Mouse (Mus musculus) embryonic facial prominence, embryonic 12.5 days (tissue): Measurements from ENCODE around the gene Dnaaf2. TPM values are rescaled to one million over a fixed set of nuclear protein-coding genes. Genes with fewer than 3 reads are reported as not detected.
A peak's percentile ranks its signal among the peaks of the same experiment; 100 is the strongest.

ENCODE experiments used
- ATAC-seq: fragments of 200-750 bp; cut with Nextera tagmentation; 2 replicates; pipeline ENCODE4 v1.8.0; 2017; ENCODE audit not compliant: insufficient number of reproducible peaks, insufficient read depth, low FRiP score, low TSS enrichment
- H3K27ac ChIP-seq: fragments of 300-500 bp; sonication (generic); 2 replicates; pipeline ENCODE4 v1.5.1; 2016; ENCODE audit warnings: mild to moderate bottlenecking
- H3K27me3 ChIP-seq: fragments of 300-500 bp; sonication (generic); 2 replicates; pipeline ENCODE4 v1.6.1; 2016; ENCODE audit warnings: mild to moderate bottlenecking, moderate library complexity
- H3K36me3 ChIP-seq: fragments of 300-500 bp; sonication (generic); 2 replicates; pipeline ENCODE4 v1.6.1; 2016; ENCODE audit warnings: mild to moderate bottlenecking
- H3K4me1 ChIP-seq: fragments of 300-500 bp; sonication (generic); 2 replicates; pipeline ENCODE4 v1.6.1; 2016
- H3K4me2 ChIP-seq: fragments of 300-500 bp; sonication (generic); replicated peaks from 2 replicates; pipeline ENCODE4 v1.6.1; 2016; ENCODE audit warnings: mild to moderate bottlenecking, moderate library complexity
- H3K4me3 ChIP-seq: fragments of 300-500 bp; sonication (generic); 2 replicates; pipeline ENCODE4 v1.5.1; 2016; ENCODE audit warnings: mild to moderate bottlenecking
- H3K9ac ChIP-seq: fragments of 300-500 bp; sonication (generic); 2 replicates; pipeline ENCODE4 v1.6.1; 2016; ENCODE audit warnings: mild to moderate bottlenecking, moderate library complexity
- H3K9me3 ChIP-seq: fragments of 300-500 bp; sonication (generic); 2 replicates; pipeline ENCODE4 v1.6.1; 2016; ENCODE audit warnings: mild to moderate bottlenecking, moderate library complexity
- WGBS: fragments of 180-500 bp; shearing (Covaris S2); methylation state at CpG from one replicate; pipeline ENCODE4 v1.1.7; 2016; 5-methylcytosine and 5-hydroxymethylcytosine counted together
- polyA plus RNA-seq: library from polyadenylated mRNA; unstranded; fragments of >200 nt; fragmentation: Nextera tagmentation; extraction: Ambion mirVana; gene quantifications from 2 replicates; pipeline ENCODE4 v1.2.1, GENCODE M21; 2016

Gene Dnaaf2
- polyA plus RNA-seq: 14.6 and 15.0 TPM in 2 replicates

DNA sequence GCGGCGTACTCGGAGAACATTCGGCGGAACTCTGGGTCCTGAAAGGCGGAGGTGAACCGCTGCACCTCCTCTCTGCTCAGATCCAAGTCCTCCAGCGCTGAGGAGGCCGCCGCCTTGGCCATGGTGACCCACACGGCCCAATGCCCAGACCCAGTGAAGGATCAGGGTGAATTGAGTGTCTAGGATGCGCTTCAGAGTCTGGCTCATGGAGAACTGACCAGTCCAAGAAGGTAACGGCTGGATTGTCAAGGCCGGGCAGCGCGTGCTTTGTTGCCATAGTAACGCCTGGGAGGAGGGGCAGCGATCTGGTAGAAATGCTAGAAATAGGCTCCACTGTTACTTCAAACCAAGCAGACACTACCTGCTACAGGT lies at the start of gene Dnaaf2:
TSS of gene Dnaaf2 (minus strand) at position 266 of the 372 bp plus-strand sequence.
- peak; percentile 48; the same call in 1 of the 2 replicates for ATAC-seq
- Histone ChIP-seq H3K27me3 (no peaks in the 10 kb centered on the region), H3K4me3 (peak within 1 kb of the TSS; percentile 89), H3K9ac (peak within 1 kb of the TSS; percentile 85), H3K27ac (peak within 1 kb of the TSS; percentile 88), H3K9me3 (no peaks in the 10 kb centered on the region), H3K36me3 (peaks cover 22% of the 10 kb centered on the region), H3K4me2 (peak within 1 kb of the TSS; percentile 96), H3K4me1 (peaks cover 21% of the 10 kb centered on the region)
- under 1% methylated on average over 18 of the region's 18 CpGs for WGBS

- H3K4me3 ChIP-seq: peak overlapping the region; percentile 68
- peak overlapping the region; percentile 81 for H3K27ac ChIP-seq
- H3K27me3 ChIP-seq: no peaks in the 10 kb centered on the region
- ATAC-seq: peak; percentile 93
- peak overlapping the region; percentile 63 for H3K4me2 ChIP-seq
- H3K36me3 ChIP-seq: no peaks in the 10 kb centered on the region
- no peaks in the 10 kb centered on the region for H3K9me3 ChIP-seq
- H3K9ac ChIP-seq: peak overlapping the region; percentile 80
- under 1% methylated on average over 58 of the region's 64 CpGs for WGBS
- H3K4me1 ChIP-seq: peaks cover 8% of the 10 kb centered on the region; the same call in 1 of the 2 replicates
These were observed 43.7 kb upstream of the Dnaaf2 start for GRCm38 (mm10) chr12:69241771-69242431.

GRCm38 (mm10) chr12:69241405-69241770 lies 43.2 kb upstream of the Dnaaf2 start:
- Histone ChIP-seq H3K4me3 (peak overlapping the region; percentile 68), H3K27ac (peak overlapping the region; percentile 81), H3K9me3 (no peaks in the 10 kb centered on the region), H3K36me3 (no peaks in the 10 kb centered on the region), H3K9ac (peak overlapping the region; percentile 80), H3K4me2 (peak overlapping the region; percentile 63), H3K4me1 (peaks cover 8% of the 10 kb centered on the region; the same call in 1 of the 2 replicates), H3K27me3 (no peaks in the 10 kb centered on the region)
- ATAC-seq: 0 out of 2 replicates have a peak, but pooled peaks have one; percentile 31
- 0% methylated on average over 3 of the region's 3 CpGs for WGBS

DNA sequence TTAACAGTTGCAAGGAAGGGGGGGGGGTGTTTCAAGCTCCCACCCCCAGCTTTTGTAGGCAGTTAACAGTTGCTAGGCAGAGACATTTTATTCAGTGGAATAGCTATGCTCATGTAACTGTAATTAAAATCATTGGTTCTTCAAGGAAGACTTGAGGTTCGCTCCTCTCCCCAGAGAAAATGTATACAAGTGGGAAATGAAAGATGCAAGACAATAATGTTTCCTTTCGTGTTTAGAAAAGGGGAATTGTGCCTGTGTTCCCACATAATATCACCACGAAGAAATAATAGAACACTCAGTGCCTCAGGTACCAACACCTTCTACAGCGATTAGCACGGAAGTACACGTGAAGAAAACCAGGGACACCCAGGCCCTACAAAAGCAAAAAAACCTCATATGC lies 42.6 kb upstream of the Dnaaf2 start, which contains the start of gene Klhdc1:
TSS of gene Klhdc1 (plus strand) at position 301 of the 400 bp plus-strand sequence.
- peaks cover 8% of the 10 kb centered on the region; the same call in 1 of the 2 replicates for H3K4me1 ChIP-seq
- H3K9me3 ChIP-seq: no peaks in the 10 kb centered on the region
- H3K4me2 ChIP-seq: peak within 1 kb of the TSS; percentile 63
- H3K36me3 ChIP-seq: no peaks in the 10 kb centered on the region
- peak within 1 kb of the TSS; percentile 68 for H3K4me3 ChIP-seq
- H3K9ac ChIP-seq: peak within 1 kb of the TSS; percentile 80
- H3K27me3 ChIP-seq: no peaks in the 10 kb centered on the region
- no peak for ATAC-seq
- peak within 1 kb of the TSS; percentile 81 for H3K27ac ChIP-seq
- WGBS: 68% methylated on average over 6 of the region's 6 CpGs

DNA sequence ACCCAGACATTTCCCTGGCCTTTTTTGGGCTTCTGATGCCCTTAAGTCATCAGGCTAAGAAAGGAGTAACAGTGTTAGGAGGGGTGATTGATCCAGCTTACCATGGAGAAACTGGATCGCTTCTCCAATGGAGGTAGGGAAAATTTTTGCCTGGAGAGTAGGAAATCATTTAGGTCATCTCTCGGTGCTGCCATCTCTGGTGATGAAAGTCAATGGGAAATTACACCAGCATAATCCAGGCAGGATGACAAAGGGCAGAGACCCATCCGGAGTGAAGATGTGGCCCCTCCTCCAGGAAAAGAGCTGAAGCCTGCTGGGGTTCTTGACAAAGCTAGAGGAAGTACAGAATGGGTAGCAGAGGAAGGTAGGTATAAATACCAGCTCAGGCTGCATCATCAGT lies 40.1 kb upstream of the Dnaaf2 start:
- Histone ChIP-seq H3K27me3 (no peaks in the 10 kb centered on the region), H3K27ac (no peak overlapping the region), H3K4me3 (no peak overlapping the region), H3K9me3 (no peaks in the 10 kb centered on the region), H3K4me1 (peaks cover 8% of the 10 kb centered on the region; the same call in 1 of the 2 replicates), H3K4me2 (no peak overlapping the region), H3K9ac (no peak overlapping the region), H3K36me3 (no peaks in the 10 kb centered on the region)
- WGBS: 39% methylated on average over 3 of the region's 3 CpGs
- ATAC-seq: no peak

DNA sequence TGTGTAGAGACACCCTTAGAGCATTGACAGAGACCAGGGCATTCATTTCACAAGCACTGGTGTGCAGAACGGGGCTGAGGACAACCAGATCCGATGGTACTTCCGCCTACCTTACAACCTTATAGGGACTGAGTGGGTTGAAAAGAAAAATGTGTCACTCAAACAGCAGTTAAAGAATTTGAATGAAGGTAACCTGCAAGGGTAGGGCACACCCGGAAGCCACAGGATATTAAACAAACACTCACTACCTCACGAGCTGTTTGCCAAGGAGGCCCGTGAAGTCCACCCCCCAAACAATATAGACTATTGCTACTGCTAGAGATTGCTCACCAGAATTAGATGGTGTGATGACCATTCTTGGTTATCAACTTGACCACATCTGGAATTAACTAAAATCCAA lies 37.6 kb upstream of the Dnaaf2 start:
- Histone ChIP-seq H3K9me3 (no peaks in the 10 kb centered on the region), H3K4me3 (no peak overlapping the region), H3K4me2 (no peak overlapping the region), H3K9ac (no peak overlapping the region), H3K27me3 (no peaks in the 10 kb centered on the region), H3K27ac (no peak overlapping the region), H3K4me1 (peaks cover 3% of the 10 kb centered on the region; the same call in 1 of the 2 replicates), H3K36me3 (no peaks in the 10 kb centered on the region)
- WGBS: 88% methylated on average over 6 of the region's 6 CpGs
- no peak for ATAC-seq

DNA sequence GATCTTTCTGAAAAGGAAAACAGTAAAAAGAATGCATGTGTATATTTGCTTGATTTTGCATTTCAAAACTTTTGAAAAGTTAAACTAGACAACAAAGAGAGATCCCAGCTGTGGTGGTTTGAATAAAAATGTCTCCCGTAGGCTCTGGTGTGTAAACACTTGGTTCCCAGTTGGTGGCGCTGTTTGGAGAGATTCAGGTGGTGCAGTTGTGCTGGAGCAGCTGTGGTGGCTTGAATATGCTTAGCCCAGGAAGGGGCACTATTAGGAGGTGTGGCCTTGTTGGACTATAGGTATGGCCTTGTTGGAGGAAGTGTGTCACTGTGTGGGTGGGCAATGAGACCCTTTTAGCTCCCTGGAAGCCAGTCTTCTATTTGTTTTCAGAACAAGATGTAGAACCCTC lies 31.0 kb upstream of the Dnaaf2 start:
- H3K4me1 ChIP-seq: no peaks in the 10 kb centered on the region
- 62% methylated on average over 2 of the region's 2 CpGs for WGBS
- no peak overlapping the region for H3K9ac ChIP-seq
- peaks cover under 1% of the 10 kb centered on the region; the same call in 1 of the 2 replicates for H3K36me3 ChIP-seq
- no peaks in the 10 kb centered on the region for H3K27me3 ChIP-seq
- H3K4me3 ChIP-seq: no peak overlapping the region
- H3K27ac ChIP-seq: no peak overlapping the region
- ATAC-seq: no peak
- H3K9me3 ChIP-seq: no peaks in the 10 kb centered on the region
- no peak overlapping the region for H3K4me2 ChIP-seq

DNA sequence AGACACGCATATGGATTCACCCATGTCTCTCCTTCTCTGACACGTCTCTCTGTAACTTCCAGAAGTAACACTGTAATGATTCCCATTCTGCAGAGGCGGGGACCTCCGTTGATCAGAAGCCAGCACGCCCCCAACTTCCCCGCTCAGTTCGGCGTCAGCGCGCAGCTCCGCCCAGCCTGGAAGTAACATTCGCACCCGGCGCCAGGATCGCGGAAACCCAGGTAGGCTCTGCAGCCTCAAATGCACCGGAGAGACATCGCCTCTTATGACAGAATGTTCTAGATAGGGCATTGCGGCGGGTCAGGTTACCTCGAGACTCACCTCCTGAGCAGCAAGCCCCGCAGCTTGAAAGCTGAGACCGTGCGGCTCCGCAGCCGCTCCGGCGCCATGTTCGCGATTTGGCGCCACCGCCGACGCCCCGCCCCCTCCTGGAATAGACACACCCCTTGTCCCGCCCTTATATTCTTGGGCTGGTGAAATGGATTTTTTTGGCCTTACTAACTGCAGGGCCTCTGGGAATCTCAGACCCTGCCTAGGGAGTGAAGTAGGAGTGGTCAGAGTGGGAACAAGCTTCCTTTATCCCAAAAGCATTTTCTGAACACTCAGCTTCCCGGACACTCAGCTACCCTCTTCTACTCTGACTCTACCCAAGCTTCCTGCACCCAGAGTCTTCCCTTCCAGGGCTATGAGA lies 29.7 kb upstream of the Dnaaf2 start, which contains the start of gene Pole2:
TSS of gene Pole2 (minus strand) at position 420 of the 691 bp plus-strand sequence.
- no peaks in the 10 kb centered on the region for H3K4me1 ChIP-seq

GRCm38 (mm10) chr12:69220613-69221277 lies 22.5 kb upstream of the Dnaaf2 start:
- ATAC-seq: no peak

More for the DNA sequence above, 29.7 kb upstream of the Dnaaf2 start, which contains the start of gene Pole2:
- Histone ChIP-seq H3K36me3 (peaks cover 6% of the 10 kb centered on the region; the same call in 1 of the 2 replicates), H3K27ac (peak within 1 kb of the TSS; percentile 90), H3K9ac (peak within 1 kb of the TSS; percentile 60), H3K4me2 (peak within 1 kb of the TSS; percentile 51), H3K27me3 (no peaks in the 10 kb centered on the region), H3K9me3 (no peaks in the 10 kb centered on the region), H3K4me3 (peak within 1 kb of the TSS; percentile 63)
- peak; percentile 86 for ATAC-seq
- under 1% methylated on average over 37 of the region's 37 CpGs for WGBS

DNA sequence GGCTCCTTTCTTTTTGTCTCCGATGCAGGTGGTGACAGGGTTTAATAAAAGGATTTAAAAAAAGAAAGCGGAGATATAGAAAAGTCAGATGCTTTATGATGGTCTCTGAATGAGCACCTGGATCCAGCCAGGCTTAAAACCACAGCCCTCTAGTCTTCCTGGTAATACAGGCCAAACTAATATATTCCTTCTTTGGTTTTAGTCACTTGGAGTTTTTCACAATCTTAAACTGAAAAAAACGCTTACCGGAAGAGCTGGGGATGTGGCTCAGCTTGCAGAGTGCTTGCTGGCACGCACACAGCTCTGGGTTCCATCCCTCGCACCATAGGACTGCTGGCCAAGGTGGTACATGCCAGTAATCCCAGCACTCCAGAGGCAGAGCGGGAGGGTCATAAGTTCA lies 18.4 kb upstream of the Dnaaf2 start:
- Histone ChIP-seq H3K4me2 (no peak overlapping the region), H3K9me3 (no peaks in the 10 kb centered on the region), H3K27me3 (no peaks in the 10 kb centered on the region), H3K4me1 (no peaks in the 10 kb centered on the region), H3K36me3 (peaks cover 73% of the 10 kb centered on the region), H3K9ac (no peak overlapping the region), H3K4me3 (no peak overlapping the region), H3K27ac (no peak overlapping the region)
- no peak for ATAC-seq
- 95% methylated on average over 7 of the region's 7 CpGs for WGBS

More at GRCm38 (mm10) chr12:69220613-69221277, 22.5 kb upstream of the Dnaaf2 start:
- Histone ChIP-seq H3K27ac (no peak overlapping the region), H3K4me1 (no peaks in the 10 kb centered on the region), H3K9ac (no peak overlapping the region), H3K27me3 (no peaks in the 10 kb centered on the region), H3K4me3 (no peak overlapping the region), H3K4me2 (no peak overlapping the region), H3K36me3 (peaks cover 47% of the 10 kb centered on the region), H3K9me3 (no peaks in the 10 kb centered on the region)
- WGBS: 88% methylated on average over 19 of the region's 19 CpGs

GRCm38 (mm10) chr12:69215000-69215785 lies 17.0 kb upstream of the Dnaaf2 start:
- 84% methylated on average over 3 of the region's 3 CpGs for WGBS
- Histone ChIP-seq H3K9ac (no peak overlapping the region), H3K27me3 (no peaks in the 10 kb centered on the region), H3K27ac (no peak overlapping the region), H3K4me3 (no peak overlapping the region), H3K9me3 (no peaks in the 10 kb centered on the region), H3K4me2 (no peak overlapping the region), H3K36me3 (peaks cover 68% of the 10 kb centered on the region), H3K4me1 (no peaks in the 10 kb centered on the region)
- no peak for ATAC-seq
